Mouse (Mus musculus) T-helper 17 cell (primary cell): Measurements from ENCODE around the gene Bcar3.

ENCODE experiments used
- in situ Hi-C, 2 experiments: fragments of 300-600 bp; cut with MboI, MseI; formaldehyde crosslinking; loops; 1 replicate in 1 of 2; 2 replicates in 1 of 2; pipeline ENCODE4 v1.15.1; 2025; ENCODE audit warnings: high pct_unique_total_duplicates in 2 of 2

Gene Bcar3

GRCm38 (mm10) chr3:122336030-122336429 lies 42.1 kb downstream of the Bcar3 start:
- in situ Hi-C loops: no loop called here

- in situ Hi-C loops: no loop called here
These were observed 44.1 kb downstream of the Bcar3 start for GRCm38 (mm10) chr3:122337992-122338391.

GRCm38 (mm10) chr3:122338897-122339296 lies 45.0 kb downstream of the Bcar3 start:
- in situ Hi-C loops: no loop called here

GRCm38 (mm10) chr3:122340135-122341068 lies 46.5 kb downstream of the Bcar3 start:
- in situ Hi-C loops: loop anchor here in 1 of 2 experiments (10.0 kb wide), 1 partner anchor 1196 kb away; no protein-coding TSS in a partner anchor

GRCm38 (mm10) chr3:122343437-122343853 lies 49.5 kb downstream of the Bcar3 start:
- in situ Hi-C loops: loop anchor here in 1 of 2 experiments (10.0 kb wide), 1 partner anchor 1199 kb away; no protein-coding TSS in a partner anchor

- in situ Hi-C loops: loop anchor here in 1 of 2 experiments (10.0 kb wide), 1 partner anchor 1200 kb away; no protein-coding TSS in a partner anchor
These were observed 50.4 kb downstream of the Bcar3 start for GRCm38 (mm10) chr3:122344350-122344749.

- in situ Hi-C loops: loop anchor here in 1 of 2 experiments (10.0 kb wide), 1 partner anchor 1201 kb away; no protein-coding TSS in a partner anchor
These were observed 52.1 kb downstream of the Bcar3 start for GRCm38 (mm10) chr3:122345977-122346472.

- in situ Hi-C loops: loop anchor here in 1 of 2 experiments (10.0 kb wide), 1 partner anchor 1202 kb away; no protein-coding TSS in a partner anchor
These were observed 52.7 kb downstream of the Bcar3 start for GRCm38 (mm10) chr3:122346600-122346999.

- in situ Hi-C loops: loop anchor here in 1 of 2 experiments (10.0 kb wide), 1 partner anchor 1204 kb away; no protein-coding TSS in a partner anchor
These were observed 54.7 kb downstream of the Bcar3 start for GRCm38 (mm10) chr3:122348677-122349076.

GRCm38 (mm10) chr3:122352801-122353200 lies 58.9 kb downstream of the Bcar3 start:
- in situ Hi-C loops: no loop called here

- in situ Hi-C loops: no loop called here
These were observed 65.5 kb downstream of the Bcar3 start for GRCm38 (mm10) chr3:122359426-122359825.

- in situ Hi-C loops: no loop called here
These were observed 66.0 kb downstream of the Bcar3 start for GRCm38 (mm10) chr3:122359954-122360353.

GRCm38 (mm10) chr3:122360721-122361138 lies 66.8 kb downstream of the Bcar3 start:
- in situ Hi-C loops: no loop called here

- in situ Hi-C loops: no loop called here
These were observed 68.8 kb downstream of the Bcar3 start for GRCm38 (mm10) chr3:122362719-122363118.

GRCm38 (mm10) chr3:122364565-122364964 lies 70.6 kb downstream of the Bcar3 start:
- in situ Hi-C loops: no loop called here

GRCm38 (mm10) chr3:122365326-122365725 lies 71.4 kb downstream of the Bcar3 start:
- in situ Hi-C loops: no loop called here

- in situ Hi-C loops: no loop called here
These were observed 77.9 kb downstream of the Bcar3 start for GRCm38 (mm10) chr3:122371646-122372341.

- in situ Hi-C loops: no loop called here
These were observed 78.7 kb downstream of the Bcar3 start for GRCm38 (mm10) chr3:122372617-122373016.

GRCm38 (mm10) chr3:122376011-122376410 lies 82.1 kb downstream of the Bcar3 start:
- in situ Hi-C loops: no loop called here

- in situ Hi-C loops: no loop called here
These were observed 82.5 kb downstream of the Bcar3 start for GRCm38 (mm10) chr3:122376412-122376831.

- in situ Hi-C loops: no loop called here
These were observed 83.0 kb downstream of the Bcar3 start for GRCm38 (mm10) chr3:122376841-122377464.
